Mouse (Mus musculus) cerebellum, adult 2 months (tissue): ENCODE data around the gene Scn3b.

Source experiments
- CTCF ChIP-seq: fragments of 200-500 bp; IDR thresholded peaks from 2 replicates; pipeline ENCODE4 v1.5.1; 2011; ENCODE audit warnings: low read depth, mild to moderate bottlenecking, control low read depth, low read length, moderate library complexity, borderline replicate concordance; ENCODE audit not compliant: insufficient read depth
- POLR2A ChIP-seq: fragments of 200-500 bp; IDR thresholded peaks from 2 replicates; pipeline ENCODE4 v1.6.1; 2011; ENCODE audit warnings: low read length, control low read depth, borderline replicate concordance; ENCODE audit not compliant: insufficient read depth

GRCm38 (mm10) chr9:40246702-40247101 is 22.3 kb upstream of the Scn3b start:
- TF ChIP-seq CTCF (no peak), POLR2A (no peak)
